Mouse (Mus musculus) layer of hippocampus, adult 6 months (tissue): ENCODE data around the gene 1700011M02Rik. TPM values are rescaled to one million over a fixed set of nuclear protein-coding genes. Genes with fewer than 3 reads are reported as not detected.

Experiments
- long read RNA-seq, 2 experiments: library from polyadenylated mRNA; unstranded; transcript quantifications; one replicate each; pipeline ENCODE4 v2.0.0; 2019 to 2020
- polyA plus RNA-seq: library from polyadenylated mRNA; unstranded; fragments of <200 nt; fragmentation: Nextera tagmentation; gene quantifications from 2 replicates; pipeline ENCODE4 v1.2.3, GENCODE M21; 2021

The 1700011M02Rik gene
- polyA plus RNA-seq = not detected in 2 replicates
- long read RNA-seq, experiment 1 = 0 reads
- long read RNA-seq, experiment 2 = 0 reads

DNA sequence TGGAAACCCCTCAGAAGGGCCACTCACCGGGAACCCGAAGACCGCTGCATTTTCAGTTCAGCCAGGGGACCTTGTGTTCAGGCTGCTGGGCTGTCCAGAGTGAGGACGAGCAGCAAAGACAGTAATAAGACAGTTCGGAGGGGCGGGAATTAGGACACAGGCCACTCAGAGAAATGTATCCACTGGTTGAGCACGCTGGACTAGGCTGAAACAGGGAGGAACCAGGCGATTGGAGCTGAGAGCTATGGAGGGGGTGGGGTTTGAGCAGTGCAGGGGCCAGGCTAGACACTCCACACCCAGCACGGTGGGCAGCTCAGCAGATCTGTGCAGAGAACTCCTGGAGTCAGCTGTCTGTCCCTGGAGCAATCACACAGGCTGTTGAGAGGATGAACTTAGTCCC, at the start of gene 1700011M02Rik, which contains the start of gene Dmrtc1a:
Gene 1700011M02Rik (plus strand): TSS at position 319 of the 400 bp plus-strand sequence.
Gene Dmrtc1a (minus strand): TSS at position 101 of the 400 bp plus-strand sequence.

DNA sequence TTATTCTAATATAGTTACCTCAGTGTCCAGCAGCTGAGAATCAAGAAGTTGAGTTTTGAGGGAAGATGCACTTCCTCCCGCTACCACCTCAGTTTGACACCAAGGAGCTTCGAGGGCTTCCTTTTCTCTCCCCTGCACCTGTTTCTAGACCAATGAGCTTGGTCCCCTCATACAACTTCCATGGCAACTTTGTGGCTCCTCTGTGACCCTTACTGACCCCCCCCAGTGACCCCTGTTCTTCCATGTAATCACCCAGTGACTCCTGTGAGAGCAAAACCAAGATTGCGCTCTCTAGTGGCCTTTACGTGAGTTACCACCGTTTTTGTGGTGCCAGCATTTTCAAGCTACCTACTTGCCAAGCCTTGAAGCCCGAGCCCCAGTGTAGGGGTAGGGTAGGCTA, 40.8 kb upstream of the 1700011M02Rik start, which contains the start of gene 1700031F05Rik:
Gene 1700031F05Rik (minus strand): TSS at position 101 of the 400 bp plus-strand sequence.

DNA sequence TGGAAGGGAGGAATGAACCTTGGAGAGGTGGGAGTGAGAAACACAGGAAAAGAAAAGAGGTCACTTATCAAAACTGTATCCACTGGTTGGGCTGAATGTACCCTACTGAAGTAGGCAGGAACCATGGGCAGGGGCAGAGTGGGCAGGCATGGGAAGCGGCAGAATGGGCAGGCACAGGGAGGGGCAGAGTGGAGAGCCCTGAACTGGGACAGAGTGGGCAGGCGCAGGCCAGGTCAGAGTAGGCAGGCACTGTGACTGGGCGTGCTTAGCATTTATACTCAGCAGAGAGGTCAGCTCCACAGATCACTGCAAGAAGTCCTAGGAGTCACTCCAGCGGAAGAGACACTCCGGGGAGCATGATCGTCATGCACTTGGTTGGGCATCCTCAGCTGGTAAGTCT, 19.4 kb downstream of the 1700011M02Rik start, which contains the start of gene 1700018G05Rik:
Gene 1700018G05Rik (plus strand): TSS at position 301 of the 400 bp plus-strand sequence.

Other genes starting within 250 kb of the 1700011M02Rik start
- gene Gm3880, start 221.9 kb upstream of the 1700011M02Rik start, polyA plus RNA-seq = not detected in 2 replicates
- gene Gm9112, start 201.3 kb upstream of the 1700011M02Rik start, polyA plus RNA-seq = not detected in 2 replicates
- gene Dmrtc1b, start 201.0 kb upstream of the 1700011M02Rik start, polyA plus RNA-seq = not detected in 2 replicates
- not detected in 2 replicates for gene Dmrtc1c1, start 105.9 kb upstream of the 1700011M02Rik start, polyA plus RNA-seq
- not detected in 2 replicates for gene Dmrtc1c2, start 54.3 kb upstream of the 1700011M02Rik start, polyA plus RNA-seq
- not detected in 2 replicates for gene 1700031F05Rik, start 40.9 kb upstream of the 1700011M02Rik start, polyA plus RNA-seq
- gene Dmrtc1a, start 218 bp upstream of the 1700011M02Rik start, polyA plus RNA-seq = 9.0 and 10.1 TPM in 2 replicates
- not detected in 2 replicates for gene 1700018G05Rik, start 19.5 kb downstream of the 1700011M02Rik start, polyA plus RNA-seq